18 mouse cellular contexts compared by ENCODE assay signal in genomic region chr6:95500771-95501170, GRCm38 (mm10).
DNase-seq lines count a peak whose midpoint lies in the region; TF ChIP-seq lines count a peak whose summit lies in the region.
"Had no signal": no experiment of that assay in that cellular context is flagged by ENCODE, and none has a peak within 500 bp of the region (broad histone marks: within the 10 kb centered on the region; RNA-seq: fewer than 3 reads in every experiment).

No protein-coding gene starts in this region.

- intact Hi-C loops in gastrocnemius, adult 2 months (cut with DNase I), result no loop called here

- no peaks in the 10 kb centered on the region for H3K79me2 ChIP-seq in myocyte (ENCODE audit: control insufficient read depth, insufficient read depth)

- H3K4me3 ChIP-seq in gastrocnemius, adult 2 months, result no peak overlapping the region
- no peak overlapping the region for H3K4me3 ChIP-seq in myocyte
- H3K4me3 ChIP-seq in layer of hippocampus, adult 2 months, result no peak overlapping the region
- H3K4me3 ChIP-seq: embryonic facial prominence, embryonic 12.5 days; forebrain, embryonic 12.5 days; heart, embryonic 15.5 days; hindbrain, embryonic 15.5 days had no signal

- TF ChIP-seq CTCF in gastrocnemius, adult 2 months (IDR thresholded peaks at IDR 0.05), result no peak
- no peak for TF ChIP-seq CTCF in layer of hippocampus, adult 2 months (conservative IDR thresholded peaks at IDR 0.05)

- TF ChIP-seq POLR2A in myocyte (IDR thresholded peaks at IDR 0.05; ENCODE audit: insufficient read length, low read depth), result no peak

- peak; percentile 8 for DNase-seq in adrenal gland, postnatal 10 days
- DNase-seq in adrenal gland, postnatal 4 days (ENCODE audit: low spot score in 2 of 2), result no peak
- DNase-seq in gastrocnemius, adult 2 months, result peak; percentile 68
- DNase-seq in gastrocnemius, postnatal 4 days (ENCODE audit: low spot score in 2 of 2), result no peak
- DNase-seq in lung, postnatal 36 days, result peak; percentile 6
- no peak for DNase-seq in lung, postnatal 10 days
- DNase-seq in layer of hippocampus, adult 2 months (ENCODE audit: low spot score in 2 of 2), result no peak
- DNase-seq: B cell, adult 2 months; cerebellum, adult 11-12 months; cerebellum, adult 9-10 months; cerebellum, postnatal 25 days; heart, adult 11 months had no signal

- H3K4me2 ChIP-seq in myocyte (ENCODE audit: low read depth), result no peak overlapping the region
- H3K4me2 ChIP-seq: embryonic facial prominence, embryonic 12.5 days; forebrain, embryonic 12.5 days; heart, embryonic 11.5 days; heart, embryonic 15.5 days; hindbrain, embryonic 15.5 days had no signal

- H3K36me3 ChIP-seq in myocyte (ENCODE audit: control insufficient read depth, insufficient read depth), result no peaks in the 10 kb centered on the region
- H3K36me3 ChIP-seq: embryonic facial prominence, embryonic 12.5 days; forebrain, embryonic 12.5 days; heart, embryonic 15.5 days; hindbrain, embryonic 15.5 days had no signal

- no peak overlapping the region for H3ac ChIP-seq in myocyte (ENCODE audit: control insufficient read depth, insufficient read length)

- H3K27me3 ChIP-seq in myocyte (ENCODE audit: control insufficient read depth, insufficient read depth, insufficient read length), result no peaks in the 10 kb centered on the region
- H3K27me3 ChIP-seq: embryonic facial prominence, embryonic 12.5 days; heart, embryonic 15.5 days; hindbrain, embryonic 15.5 days had no signal

- H3K27ac ChIP-seq in gastrocnemius, adult 2 months, result no peak overlapping the region
- H3K27ac ChIP-seq in layer of hippocampus, adult 2 months, result no peak overlapping the region
- H3K27ac ChIP-seq: embryonic facial prominence, embryonic 12.5 days; forebrain, embryonic 12.5 days; heart, embryonic 15.5 days; hindbrain, embryonic 15.5 days had no signal

TF ChIP-seq in myocyte, 11 proteins besides CTCF, POLR2A, EP300 and RAD21:
- TF ChIP-seq CEBPB (IDR thresholded peaks at IDR 0.05; ENCODE audit: insufficient read depth, poor library complexity, severe bottlenecking) (no peak), MAX (IDR thresholded peaks at IDR 0.05; ENCODE audit: low read depth) (no peak), REST (IDR thresholded peaks at IDR 0.05; ENCODE audit: insufficient read depth, insufficient read length) (no peak), POLR2AphosphoS2 (IDR thresholded peaks at IDR 0.05; ENCODE audit: insufficient read length, low read depth) (no peak), MYOD1 (IDR thresholded peaks at IDR 0.05; ENCODE audit: control insufficient read depth in 1 of 3, insufficient read length in 2 of 3, low read depth in 2 of 3) (peak in 1 of 3 experiments; percentile 27), USF1 (IDR thresholded peaks at IDR 0.05; ENCODE audit: low read depth) (no peak), E2F4 (IDR thresholded peaks at IDR 0.05; ENCODE audit: insufficient read depth) (no peak), MYOG (IDR thresholded peaks at IDR 0.05; ENCODE audit: control insufficient read depth in 1 of 3, insufficient read depth in 1 of 3, insufficient read length in 2 of 3, low read depth in 2 of 3) (peak in 2 of 3 experiments; percentile 13 to 49)

Comparison
In these comparisons a context has a peak if more than half of its experiments do, and no peak if none do; other contexts are left out.
1. DNase-seq: peak in adrenal gland, postnatal 10 days (single experiment), gastrocnemius, adult 2 months (single experiment) and lung, postnatal 36 days (single experiment); none in adrenal gland, postnatal 4 days (0 of 2), gastrocnemius, postnatal 4 days (0 of 2), lung, postnatal 10 days (single experiment) and layer of hippocampus, adult 2 months (0 of 2).